Mouse (Mus musculus): ENCODE data around the gene Kat2b. TPM values are rescaled to one million over a fixed set of nuclear protein-coding genes. Genes with fewer than 3 reads are reported as not detected.
"Not testable (repeated sequence)": the region's sequence is repeated elsewhere in the genome, so short reads cannot be mapped to it uniquely, and the experiment has no call there.

Kat2b gene
- polyA plus RNA-seq, 1 experiment from 2014 or later = 4.6 TPM

- WGBS (ENCODE audit: insufficient replicate concordance) = 78% methylated on average over 3 of the region's 3 CpGs
- H3K4me3 ChIP-seq (replicated peaks); DNase-seq; ATAC-seq (ENCODE audit: low read depth); H3K36me3 ChIP-seq; H3K27me3 ChIP-seq; H3K4me2 ChIP-seq; H3K9me3 ChIP-seq (replicated peaks); H3K4me1 ChIP-seq (replicated peaks); H3K9ac ChIP-seq; H3K27ac ChIP-seq: not testable (repeated sequence)
Measured at GRCm38 (mm10) chr17:53718916-53719315, 152.3 kb downstream of the Kat2b start.

Other genes starting within 250 kb of the Kat2b start
- gene Efhb, start 103.5 kb upstream of the Kat2b start, polyA plus RNA-seq (2015; fragmentation: Nextera tagmentation; extraction: Ambion mirVana) = not detected in 2 replicates
- 32.8 and 40.0 TPM in 2 replicates for gene Rab5a, start 87.6 kb upstream of the Kat2b start, polyA plus RNA-seq (2015; fragmentation: Nextera tagmentation; extraction: Ambion mirVana)
- gene Pp2d1, start 27.4 kb upstream of the Kat2b start, polyA plus RNA-seq (2015; fragmentation: Nextera tagmentation; extraction: Ambion mirVana) = 0.08 and 0.09 TPM in 2 replicates
- 39.3 and 51.1 TPM in 2 replicates for gene Sgo1, start 122.5 kb downstream of the Kat2b start, polyA plus RNA-seq (2015; fragmentation: Nextera tagmentation; extraction: Ambion mirVana)

All from liver, embryonic 13.5 days (tissue).